Comparison of ENCODE assay signal across 10 mouse cellular contexts in the genomic region with DNA sequence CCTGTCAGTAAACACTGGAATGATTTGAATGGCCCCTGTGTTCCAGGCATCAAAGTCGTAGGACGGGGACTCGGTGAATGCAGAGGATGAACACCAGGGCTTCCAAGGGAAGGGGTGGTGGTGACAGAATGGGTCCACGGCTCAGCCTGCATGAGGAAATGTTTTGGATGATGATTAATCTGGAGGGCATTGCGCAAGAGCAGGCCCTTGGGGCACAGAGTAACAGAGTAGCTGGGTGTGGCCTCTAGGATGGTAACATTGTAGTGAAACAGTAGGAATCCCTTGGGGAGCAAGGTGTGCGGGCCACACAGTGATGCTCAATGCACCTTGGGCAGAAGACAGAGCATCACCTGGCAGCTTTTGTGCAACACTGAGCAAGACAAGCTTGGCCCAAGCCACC.
DNase-seq lines count a peak whose midpoint lies in the region; ATAC-seq and TF ChIP-seq lines count a peak whose summit lies in the region.
"Had no signal": no experiment of that assay in that cellular context is flagged by ENCODE, and none has a peak within 500 bp of the region (broad histone marks: within the 10 kb centered on the region; RNA-seq: fewer than 3 reads in every experiment).

No protein-coding gene starts in this region.

- H3K4me2 ChIP-seq in hindbrain, embryonic 13.5 days, result no peak overlapping the region
- H3K4me2 ChIP-seq in hindbrain, embryonic 12.5 days (replicated peaks), result no peak overlapping the region
- H3K4me2 ChIP-seq in lung, postnatal 0 days (replicated peaks; ENCODE audit: low read depth, low read length), result no peak overlapping the region
- H3K4me2 ChIP-seq: heart, embryonic 13.5 days; limb, embryonic 13.5 days had no signal

- ATAC-seq in hindbrain, embryonic 13.5 days (ENCODE audit: low FRiP score), result peak; percentile 13; the same call in 1 of the 2 replicates
- no peak for ATAC-seq in hindbrain, embryonic 12.5 days (ENCODE audit: low FRiP score)
- peak; percentile 56 for ATAC-seq in lung, postnatal 0 days

- peaks cover 19% of the 10 kb centered on the region for H3K4me1 ChIP-seq in hindbrain, embryonic 13.5 days (replicated peaks)
- H3K4me1 ChIP-seq in hindbrain, embryonic 12.5 days, result peaks cover 15% of the 10 kb centered on the region
- no peaks in the 10 kb centered on the region for H3K4me1 ChIP-seq in lung, postnatal 0 days (ENCODE audit: insufficient read depth, low read depth, low read length)
- H3K4me1 ChIP-seq: heart, embryonic 13.5 days had no signal

- no peaks in the 10 kb centered on the region for H3K36me3 ChIP-seq in hindbrain, embryonic 13.5 days
- no peaks in the 10 kb centered on the region for H3K36me3 ChIP-seq in hindbrain, embryonic 12.5 days
- no peaks in the 10 kb centered on the region for H3K36me3 ChIP-seq in lung, postnatal 0 days (ENCODE audit: insufficient read depth, low read length)
- H3K36me3 ChIP-seq: heart, embryonic 13.5 days had no signal

- no peak overlapping the region for H3K27ac ChIP-seq in hindbrain, embryonic 13.5 days
- no peak overlapping the region for H3K27ac ChIP-seq in hindbrain, embryonic 12.5 days
- no peak overlapping the region for H3K27ac ChIP-seq in lung, postnatal 0 days (ENCODE audit: low read length)
- H3K27ac ChIP-seq: heart, embryonic 13.5 days had no signal

- no peak for TF ChIP-seq EP300 in lung, postnatal 0 days (IDR thresholded peaks at IDR 0.05)

- no peaks in the 10 kb centered on the region for H3K9me3 ChIP-seq in hindbrain, embryonic 13.5 days
- H3K9me3 ChIP-seq in hindbrain, embryonic 12.5 days (replicated peaks), result no peaks in the 10 kb centered on the region
- H3K9me3 ChIP-seq in lung, postnatal 0 days (ENCODE audit: low read length), result no peaks in the 10 kb centered on the region
- H3K9me3 ChIP-seq: heart, embryonic 13.5 days; limb, embryonic 13.5 days had no signal

- no peak overlapping the region for H3K4me3 ChIP-seq in hindbrain, embryonic 13.5 days
- H3K4me3 ChIP-seq in hindbrain, embryonic 12.5 days, result no peak overlapping the region
- no peak overlapping the region for H3K4me3 ChIP-seq in lung, postnatal 0 days (ENCODE audit: low read depth, low read length)
- H3K4me3 ChIP-seq: heart, embryonic 13.5 days; limb, embryonic 13.5 days had no signal

- H3K9ac ChIP-seq in hindbrain, embryonic 13.5 days, result no peak overlapping the region
- H3K9ac ChIP-seq in hindbrain, embryonic 12.5 days, result no peak overlapping the region
- H3K9ac ChIP-seq in lung, postnatal 0 days (replicated peaks; ENCODE audit: low read depth), result no peak overlapping the region
- H3K9ac ChIP-seq: heart, embryonic 13.5 days; limb, embryonic 13.5 days had no signal

- TF ChIP-seq CTCF in lung, postnatal 0 days (IDR thresholded peaks at IDR 0.05), result no peak

- 0 out of 2 replicates have a peak, but pooled peaks cover 6% of the 10 kb centered on the region for H3K27me3 ChIP-seq in hindbrain, embryonic 13.5 days
- no peaks in the 10 kb centered on the region; the same call in 1 of the 2 replicates for H3K27me3 ChIP-seq in hindbrain, embryonic 12.5 days
- H3K27me3 ChIP-seq in lung, postnatal 0 days (replicated peaks; ENCODE audit: insufficient read depth, low read length), result no peaks in the 10 kb centered on the region

- peak; percentile 27 to 44 for DNase-seq in adrenal gland, postnatal 36 days
- peak; percentile 74 for DNase-seq in kidney, adult 9 months
- peak; percentile 27 for DNase-seq in lung, postnatal 0 days (ENCODE audit: low spot score)
- DNase-seq in spleen, postnatal 14 days (ENCODE audit: low spot score in 2 of 2), result no peak
- DNase-seq in frontal cortex, adult 2 months (ENCODE audit: extremely low spot score in 1 of 2, low spot score in 1 of 2), result no peak
- DNase-seq in cerebellum, adult 11 months, result no peak

- WGBS in hindbrain, embryonic 13.5 days, result 75% methylated on average over 6 of the region's 6 CpGs
- 81% methylated on average over 6 of the region's 6 CpGs for WGBS in hindbrain, embryonic 12.5 days
- 31% methylated on average over 6 of the region's 6 CpGs for WGBS in lung, postnatal 0 days

Comparison
In these comparisons a context has a peak if more than half of its experiments do, and no peak if none do; other contexts are left out.
1. DNase-seq: peak in adrenal gland, postnatal 36 days (2 of 2), kidney, adult 9 months (single experiment) and lung, postnatal 0 days (single experiment); none in spleen, postnatal 14 days (0 of 2), frontal cortex, adult 2 months (0 of 2) and cerebellum, adult 11 months (single experiment).